Mouse (Mus musculus) spleen, adult 10 weeks (tissue): ENCODE results near the gene Olfr533. TPM values are rescaled to one million over a fixed set of nuclear protein-coding genes. Genes with fewer than 3 reads are reported as not detected.

ENCODE experiments used
- polyA plus RNA-seq: library from polyadenylated mRNA; stranded (reverse); fragments of 350-450 nt; fragmentation: Illumina TruSeq; extraction: RNeasy Lipid Tissue Mini Kit (QIAGEN cat#74804); gene quantifications from one replicate; pipeline ENCODE4 v1.2.3, GENCODE M21; 2015; ENCODE audit warnings: low replicate concordance; ENCODE audit not compliant: insufficient read depth

Gene Olfr533
- polyA plus RNA-seq, result not detected

DNA sequence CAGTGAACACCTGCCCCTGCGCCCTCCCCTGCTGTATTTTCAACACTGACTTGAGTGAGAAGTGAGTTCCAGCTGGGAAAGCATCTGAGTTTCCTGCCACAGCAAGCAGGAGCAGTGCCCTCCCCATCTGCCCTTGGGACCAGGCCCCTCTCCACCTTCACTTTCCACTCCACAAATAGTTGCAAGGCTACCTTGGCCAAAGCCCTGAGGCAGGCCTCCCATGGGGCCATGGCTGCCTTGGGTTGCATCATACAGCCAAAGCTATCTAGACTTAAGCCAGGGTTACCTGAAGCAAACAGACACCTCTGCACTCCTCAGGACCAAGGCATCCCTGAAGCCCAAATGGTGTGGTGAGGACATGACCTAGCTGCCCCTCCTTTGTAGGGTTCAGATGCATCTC is at the start of gene Olfr533:
Olfr533 (plus strand) TSS at position 301 of the 400 bp plus-strand sequence.

GRCm38 (mm10) chr7:140421539-140421938 is 41.6 kb upstream of the Olfr533 start, which contains the start of gene Olfr532:
Olfr532 (minus strand) TSS chr7:140421639.

DNA sequence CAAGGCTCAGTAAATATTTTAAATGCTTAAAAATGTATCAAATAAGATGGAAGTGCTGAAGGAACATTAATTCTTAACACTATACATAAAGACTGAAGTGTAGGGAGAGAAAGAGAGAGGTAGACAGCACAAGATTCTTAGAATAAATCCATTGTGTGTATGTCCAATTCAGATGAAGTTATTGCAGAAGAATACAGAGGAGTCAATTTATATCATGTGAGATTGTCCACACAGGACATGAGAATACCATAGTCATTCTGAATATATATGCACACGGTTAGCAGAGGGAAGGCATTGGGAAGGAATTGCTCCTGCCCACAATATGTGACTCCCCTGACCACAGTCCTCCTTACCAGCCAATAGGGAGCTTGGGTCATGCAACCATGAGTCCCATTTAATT is 20.7 kb downstream of the Olfr533 start, which contains the start of gene Olfr535:
Olfr535 (plus strand) TSS at position 301 of the 400 bp plus-strand sequence.

DNA sequence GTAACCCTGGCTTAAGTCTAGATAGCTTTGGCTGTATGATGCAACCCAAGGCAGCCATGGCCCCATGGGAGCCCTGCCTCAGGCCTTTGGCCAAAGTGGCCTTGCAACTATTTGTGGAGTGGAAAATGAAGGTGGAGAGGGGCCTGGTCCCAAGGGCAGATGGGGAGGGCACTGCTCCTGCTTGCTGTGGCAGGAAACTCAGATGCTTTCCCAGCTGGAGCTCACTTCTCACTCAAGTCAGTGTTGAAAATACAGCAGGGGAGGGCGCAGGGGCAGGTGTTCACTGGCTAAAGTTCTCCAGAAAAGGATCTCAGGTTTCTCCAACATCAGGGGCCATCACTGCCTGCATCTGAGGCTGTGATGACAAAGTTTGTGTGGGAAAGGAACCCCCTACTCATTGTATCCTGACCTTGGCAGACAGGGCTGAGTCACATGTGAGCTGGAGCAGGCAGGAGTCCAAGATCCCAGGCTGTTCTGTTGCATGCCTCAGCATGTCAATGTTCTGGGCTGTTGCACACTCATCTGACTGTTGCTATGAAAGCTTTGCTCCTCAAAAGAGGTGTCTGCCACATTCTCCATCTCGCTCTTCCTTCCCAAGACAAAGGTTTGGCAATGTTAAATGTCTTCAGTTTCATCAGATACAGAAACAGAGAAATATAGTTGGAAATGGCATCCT is 44.3 kb downstream of the Olfr533 start, which contains the start of gene Olfr536:
Olfr536 (minus strand) TSS at position 51 of the 676 bp plus-strand sequence.

Other genes with a start within 250 kb of the Olfr533 start
- gene Cd163l1, start 245.1 kb upstream of the Olfr533 start, polyA plus RNA-seq, result 0.58 TPM
- 1.0 TPM for gene 5830411N06Rik, start 216.1 kb upstream of the Olfr533 start, polyA plus RNA-seq
- not detected for gene Olfr525, start 142.5 kb upstream of the Olfr533 start, polyA plus RNA-seq
- not detected for gene Olfr527, start 129.4 kb upstream of the Olfr533 start, polyA plus RNA-seq
- 0.25 TPM for gene Olfr60, start 101.7 kb upstream of the Olfr533 start, polyA plus RNA-seq
- not detected for gene Olfr530, start 87.0 kb upstream of the Olfr533 start, polyA plus RNA-seq
- not detected for gene Olfr531, start 60.5 kb upstream of the Olfr533 start, polyA plus RNA-seq
- not detected for gene Olfr532, start 41.7 kb upstream of the Olfr533 start, polyA plus RNA-seq
- gene Olfr535, start 20.8 kb downstream of the Olfr533 start, polyA plus RNA-seq, result not detected
- gene Olfr536, start 44.0 kb downstream of the Olfr533 start, polyA plus RNA-seq, result not detected
- gene Olfr538, start 104.5 kb downstream of the Olfr533 start, polyA plus RNA-seq, result not detected
- not detected for gene Olfr46, start 137.9 kb downstream of the Olfr533 start, polyA plus RNA-seq
- gene Olfr61, start 165.6 kb downstream of the Olfr533 start, polyA plus RNA-seq, result not detected
- not detected for gene Olfr53, start 183.1 kb downstream of the Olfr533 start, polyA plus RNA-seq
- not detected for gene Olfr539, start 196.6 kb downstream of the Olfr533 start, polyA plus RNA-seq
- not detected for gene Olfr45, start 218.6 kb downstream of the Olfr533 start, polyA plus RNA-seq
- not detected for gene Olfr541, start 233.9 kb downstream of the Olfr533 start, polyA plus RNA-seq